Mouse (Mus musculus) thymus, adult 2 months (tissue): ENCODE results near the gene Ccdc115. TPM values are rescaled to one million over a fixed set of nuclear protein-coding genes. Genes with fewer than 3 reads are reported as not detected.
"Not testable (repeated sequence)": the region's sequence is repeated elsewhere in the genome, so short reads cannot be mapped to it uniquely, and the experiment has no call there.

Source experiments
- DNase-seq: peaks from one replicate; pipeline ENCODE4 v3.0.0; 2021
- H3K27ac ChIP-seq: fragments of 200-500 bp; 2 replicates; pipeline ENCODE4 v1.5.1; 2012; ENCODE audit warnings: low read length, control low read depth; ENCODE audit not compliant: control insufficient read depth, insufficient read depth
- H3K27me3 ChIP-seq: fragments of 200-500 bp; 2 replicates; pipeline ENCODE4 v1.6.1; 2012; ENCODE audit warnings: mild to moderate bottlenecking, low read length, moderate library complexity, mixed read lengths; ENCODE audit not compliant: control insufficient read depth, insufficient read depth
- H3K36me3 ChIP-seq: fragments of 200-500 bp; 2 replicates; pipeline ENCODE4 v1.6.1; 2012; ENCODE audit warnings: mild to moderate bottlenecking, low read length, moderate library complexity; ENCODE audit not compliant: control insufficient read depth, insufficient read depth
- H3K4me1 ChIP-seq: fragments of 200-500 bp; replicated peaks from 2 replicates; pipeline ENCODE4 v1.6.1; 2012; ENCODE audit warnings: low read length; ENCODE audit not compliant: control insufficient read depth, insufficient read depth
- H3K4me3 ChIP-seq: fragments of 200-500 bp; 2 replicates; pipeline ENCODE4 v1.5.1; 2012; ENCODE audit warnings: mild to moderate bottlenecking, low read length, control low read depth, moderate library complexity; ENCODE audit not compliant: control insufficient read depth, insufficient read depth
- CTCF ChIP-seq: fragments of 200-500 bp; IDR thresholded peaks from 2 replicates; pipeline ENCODE4 v1.5.1; 2012; ENCODE audit warnings: mild to moderate bottlenecking, control low read depth, low read length, moderate library complexity, borderline replicate concordance; ENCODE audit not compliant: control insufficient read depth, poor library complexity, insufficient read depth; ENCODE audit errors: extremely low read depth
- POLR2A ChIP-seq: fragments of 200-500 bp; IDR thresholded peaks from 2 replicates; pipeline ENCODE4 v1.6.1; 2012; ENCODE audit warnings: mild to moderate bottlenecking, low read length, control low read depth, moderate library complexity; ENCODE audit not compliant: control insufficient read depth, poor library complexity, insufficient read depth; ENCODE audit errors: extremely low read depth
- WGBS: fragments of 180-500 bp; shearing (Covaris S2); methylation state at CpG from one replicate; pipeline ENCODE4 v1.1.7; 2018; 5-methylcytosine and 5-hydroxymethylcytosine counted together
- polyA plus RNA-seq: library from polyadenylated mRNA; depleted of rRNA; stranded (reverse); fragments of >200 nt; gene quantifications from 2 replicates; pipeline ENCODE4 v1.2.3, GENCODE M21; 2012

Ccdc115 gene
- polyA plus RNA-seq, 1 experiment, result 29.6 TPM

DNA sequence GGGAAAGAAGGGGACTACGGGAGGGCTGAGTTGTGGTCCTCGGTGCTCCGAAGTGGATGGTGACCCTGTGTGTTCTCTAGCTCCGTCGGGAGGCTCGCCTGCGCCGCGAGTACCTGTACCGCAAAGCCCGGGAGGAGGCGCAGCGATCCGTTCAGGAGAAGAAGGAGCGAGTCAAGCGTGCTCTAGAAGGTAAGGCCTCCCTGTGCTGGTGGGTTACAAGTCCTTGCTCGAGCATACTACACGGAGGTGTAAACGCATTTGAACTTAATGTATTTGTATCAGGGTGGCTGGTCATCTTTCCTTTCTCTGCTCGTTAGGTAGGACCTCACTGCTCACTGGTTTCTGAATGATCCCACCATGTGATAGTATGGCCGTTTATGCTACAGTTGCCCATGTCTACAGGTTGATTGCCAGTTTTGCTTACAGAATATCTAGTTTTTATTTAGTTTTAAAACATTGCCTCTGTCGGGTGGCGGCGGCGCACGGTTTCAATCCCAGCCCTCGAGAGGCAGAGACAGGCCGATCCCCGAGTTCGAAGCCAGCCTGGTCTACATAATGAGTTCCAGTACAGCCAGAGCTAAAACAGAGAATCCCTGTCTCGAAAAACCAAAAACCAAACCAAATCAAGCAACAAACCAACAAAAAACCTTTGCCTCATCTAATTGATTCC, 624 bp upstream of the Ccdc115 start:
- DNase-seq, result no peak
- Histone ChIP-seq H3K4me1 (peaks cover 3% of the 10 kb centered on the region), H3K27me3 (no peaks in the 10 kb centered on the region), H3K4me3 (peak overlapping the region; percentile 85), H3K27ac (peak overlapping the region; percentile 25; the same call in 1 of the 2 replicates), H3K36me3 (peaks cover 25% of the 10 kb centered on the region)
- peak; percentile 66; the same call in 1 of the 2 replicates for TF ChIP-seq CTCF
- TF ChIP-seq POLR2A, result no peak
- WGBS, result 7% methylated on average over 31 of the region's 31 CpGs

DNA sequence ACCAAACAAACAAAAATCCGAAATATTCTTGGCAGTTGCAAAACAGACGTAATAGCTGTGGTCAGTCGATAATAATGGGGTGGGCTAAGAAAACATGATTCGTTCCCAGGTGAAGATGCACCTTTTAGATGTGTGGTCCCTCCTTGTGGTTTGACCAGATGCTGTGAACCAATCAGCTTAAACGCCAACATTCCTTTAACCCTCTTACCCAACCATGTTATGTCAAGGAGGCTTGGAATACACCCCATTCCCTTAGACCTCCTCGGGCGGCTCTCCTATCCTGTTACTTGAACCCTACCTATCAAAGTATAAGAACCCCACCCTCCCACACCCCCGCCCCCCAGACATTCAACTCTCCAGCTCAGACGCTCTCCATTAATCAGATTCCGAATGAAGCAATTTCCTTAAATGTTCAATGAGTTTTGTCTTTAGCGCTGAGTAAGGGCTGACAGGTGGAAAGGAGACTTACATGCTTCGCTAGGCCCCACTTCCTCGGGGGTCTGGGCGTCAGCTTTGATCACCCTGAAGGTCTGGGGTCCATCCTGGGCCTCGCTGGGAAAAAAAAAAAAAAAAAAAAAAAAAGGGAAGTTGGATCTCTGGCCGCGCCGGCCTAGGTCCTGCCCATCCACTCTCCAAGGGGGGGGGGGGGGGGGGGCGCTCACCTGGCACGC, 956 bp downstream of the Ccdc115 start:
- H3K4me3 ChIP-seq, result peak overlapping the region; percentile 74
- H3K4me1 ChIP-seq, result peaks cover 6% of the 10 kb centered on the region
- H3K36me3 ChIP-seq, result peaks cover 9% of the 10 kb centered on the region
- H3K27me3 ChIP-seq, result no peaks in the 10 kb centered on the region
- no peak overlapping the region for H3K27ac ChIP-seq
- TF ChIP-seq POLR2A (no peak), CTCF (no peak)
- WGBS, result 55% methylated on average over 16 of the region's 20 CpGs
- DNase-seq, result no peak

DNA sequence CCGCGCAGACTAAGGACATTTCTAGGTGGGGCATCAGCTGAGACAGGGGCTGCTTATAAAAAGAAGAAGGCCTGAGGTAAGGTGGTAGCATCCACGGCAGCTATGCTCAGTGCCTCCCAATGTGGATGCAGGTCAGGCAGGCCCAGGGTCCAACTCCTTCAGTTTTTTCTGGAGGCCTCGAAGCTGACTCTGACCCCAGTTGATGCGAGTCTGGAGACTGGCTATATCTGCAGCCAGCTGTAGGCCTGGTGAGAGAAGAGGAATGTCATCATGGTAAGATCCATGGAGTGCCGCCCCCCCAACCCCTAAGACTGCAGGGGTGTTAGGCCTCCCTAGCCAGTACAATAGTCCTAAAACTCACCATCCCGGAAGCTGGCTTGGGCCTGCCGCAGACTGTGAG, 2.1 kb downstream of the Ccdc115 start:
- H3K36me3 ChIP-seq, H3K4me1 ChIP-seq, DNase-seq, H3K4me3 ChIP-seq, H3K27me3 ChIP-seq, H3K27ac ChIP-seq: not testable (repeated sequence)
- WGBS, result 98% methylated on average over 8 of the region's 8 CpGs

DNA sequence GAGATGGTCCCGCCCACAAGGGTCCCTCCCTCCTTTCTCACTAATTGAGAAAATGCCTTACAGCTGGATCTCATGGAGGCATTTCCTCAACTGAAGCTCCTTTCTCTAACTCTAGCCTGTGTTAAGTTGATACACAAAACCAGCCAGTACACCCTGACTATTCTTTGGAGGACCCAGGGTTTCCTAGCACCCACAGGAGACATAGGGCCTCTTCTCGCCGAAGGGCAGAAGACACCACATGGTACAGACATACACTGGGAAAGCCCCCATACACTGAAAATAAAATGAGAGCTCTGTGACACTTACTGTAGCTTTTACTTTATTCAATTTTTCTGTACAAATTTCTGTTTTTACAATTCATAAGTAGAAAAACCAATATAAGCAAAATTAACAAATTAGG, 3.1 kb downstream of the Ccdc115 start:
- no peaks in the 10 kb centered on the region for H3K36me3 ChIP-seq
- peaks cover 6% of the 10 kb centered on the region for H3K4me1 ChIP-seq
- 99% methylated on average over 3 of the region's 3 CpGs for WGBS
- no peak overlapping the region for H3K4me3 ChIP-seq
- no peaks in the 10 kb centered on the region for H3K27me3 ChIP-seq
- TF ChIP-seq CTCF, result no peak
- TF ChIP-seq POLR2A, result no peak
- no peak for DNase-seq
- no peak overlapping the region for H3K27ac ChIP-seq

DNA sequence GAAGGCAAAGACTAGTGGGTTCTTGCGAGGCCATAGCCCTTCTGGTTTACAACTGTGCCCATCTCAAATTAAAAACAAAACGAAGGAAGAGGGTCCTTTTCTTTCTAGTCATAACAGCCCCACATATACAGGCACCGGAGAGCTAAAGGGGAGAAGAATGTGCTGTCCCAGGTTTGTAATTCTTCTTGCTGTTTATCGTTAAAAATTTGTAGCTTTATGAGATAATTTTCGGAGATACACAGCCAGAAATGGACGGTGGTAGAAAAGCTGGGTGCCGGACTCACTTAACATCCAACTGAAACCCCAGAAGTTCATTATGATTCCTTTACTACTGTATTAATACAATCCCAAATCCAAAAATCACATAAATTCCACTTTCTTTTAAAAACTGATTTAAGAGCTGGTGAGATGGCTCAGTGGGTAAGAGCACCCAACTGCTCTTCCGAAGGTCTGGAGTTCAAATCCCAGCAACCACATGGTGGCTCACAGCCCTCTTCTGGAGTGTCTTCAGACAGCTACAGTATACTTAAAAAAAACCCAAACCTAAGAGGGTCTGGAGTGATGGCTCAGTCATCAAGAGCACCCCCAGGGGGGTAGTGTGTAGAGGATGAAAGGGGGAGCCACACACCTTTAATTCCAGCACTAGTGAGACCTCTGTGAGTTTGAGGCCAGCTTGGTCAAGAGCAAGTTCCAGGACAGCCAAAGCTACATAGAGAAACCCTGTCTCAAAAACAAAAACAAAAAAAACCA, 3.9 kb downstream of the Ccdc115 start:
- Histone ChIP-seq H3K36me3 (no peaks in the 10 kb centered on the region), H3K27ac (no peak overlapping the region; the same call in 1 of the 2 replicates), H3K4me1 (peaks cover 6% of the 10 kb centered on the region), H3K27me3 (no peaks in the 10 kb centered on the region), H3K4me3 (no peak overlapping the region)
- DNase-seq, result no peak
- TF ChIP-seq POLR2A, result no peak
- no peak for TF ChIP-seq CTCF
- WGBS, result 63% methylated on average over 8 of the region's 8 CpGs

DNA sequence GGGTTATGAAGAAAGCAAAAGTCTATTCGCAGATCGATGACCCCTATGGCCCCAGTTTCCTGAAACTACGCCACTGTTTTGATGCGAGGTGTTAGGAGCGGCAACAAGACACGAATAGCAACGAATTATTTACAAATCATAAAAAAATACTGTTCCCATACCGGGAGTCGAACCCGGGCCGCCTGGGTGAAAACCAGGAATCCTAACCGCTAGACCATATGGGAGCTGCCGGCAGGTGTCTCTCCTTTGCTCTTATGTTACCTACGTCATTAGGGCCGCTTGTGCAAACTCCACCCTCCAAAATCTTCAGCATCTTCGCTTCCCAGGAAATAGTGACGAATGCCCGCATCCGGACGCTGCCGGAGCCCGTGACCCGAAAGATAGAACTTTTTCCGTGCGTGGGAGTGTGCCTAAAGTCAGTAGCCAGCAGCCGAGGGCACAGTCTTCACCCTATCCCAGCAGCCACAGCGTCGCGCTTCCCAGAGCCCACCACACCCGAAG, 4.8 kb downstream of the Ccdc115 start:
- WGBS, result under 1% methylated on average over 30 of the region's 30 CpGs
- no peak for TF ChIP-seq POLR2A
- TF ChIP-seq CTCF, result no peak
- Histone ChIP-seq H3K27me3 (no peaks in the 10 kb centered on the region), H3K4me1 (peaks cover 3% of the 10 kb centered on the region), H3K36me3 (no peaks in the 10 kb centered on the region), H3K27ac (peak overlapping the region; percentile 4), H3K4me3 (peak overlapping the region; percentile 78)
- DNase-seq, result peak; percentile 86
